Mouse (Mus musculus) subcutaneous adipose tissue, adult 2 months (tissue): Measurements from ENCODE around the gene Pomp. TPM values are rescaled to one million over a fixed set of nuclear protein-coding genes. Genes with fewer than 3 reads are reported as not detected.

ENCODE experiments used
- polyA plus RNA-seq: library from polyadenylated mRNA; depleted of rRNA; stranded (reverse); fragments of >200 nt; gene quantifications from 2 replicates; pipeline ENCODE4 v1.2.3, GENCODE M21; 2012; ENCODE audit warnings: low replicate concordance; rRNA removed

Pomp gene
- polyA plus RNA-seq: 91.0 and 100 TPM in 2 replicates

GRCm38 (mm10) chr5:147860449-147861261, at the start of gene Pomp:
Gene Pomp (plus strand): TSS chr5:147860461.

GRCm38 (mm10) chr5:147894455-147895076, 34.3 kb downstream of the Pomp start, which contains the start of gene Slc46a3:
Gene Slc46a3 (minus strand): TSS chr5:147894815.

Other genes with a start within 250 kb of the Pomp start
- gene Flt1, start 134.4 kb upstream of the Pomp start, polyA plus RNA-seq: 15.9 and 24.6 TPM in 2 replicates
- gene Slc46a3, start 34.4 kb downstream of the Pomp start, polyA plus RNA-seq: 18.5 and 41.8 TPM in 2 replicates
- 1.6 and 3.9 TPM in 2 replicates for gene Mtus2, start 96.9 kb downstream of the Pomp start, polyA plus RNA-seq